Mouse (Mus musculus): Measurements from ENCODE around the gene Pou4f1. TPM values are rescaled to one million over a fixed set of nuclear protein-coding genes. Genes with fewer than 3 reads are reported as not detected.

The Pou4f1 gene
- total and polyA plus RNA-seq, 3 experiments = 13.6 to 23.9 (median 23.3) TPM

Other genes with a start within 250 kb of the Pou4f1 start
- 44.5 and 51.2 TPM in 2 replicates for gene Rnf219, start 54.6 kb upstream of the Pou4f1 start, total RNA-seq (2014; fragmentation: Nextera tagmentation)
- 49.7 and 57.9 TPM in 2 replicates for gene Rnf219, start 54.6 kb upstream of the Pou4f1 start, total RNA-seq (2017)
- gene Rnf219, start 54.6 kb upstream of the Pou4f1 start, polyA plus RNA-seq (2012) = 1.7 and 3.7 TPM in 2 replicates

All from G1E (cell line).